Mouse (Mus musculus) left cerebral cortex, postnatal 4 days (tissue): ENCODE data around the gene Nin. TPM values are rescaled to one million over a fixed set of nuclear protein-coding genes. Genes with fewer than 3 reads are reported as not detected.

ENCODE experiments used
- DNase-seq: peaks from one replicate; pipeline ENCODE4 v3.0.0-alpha.2; 2022
- intact Hi-C: fragments of 180-260 bp; cut with DNase I; formaldehyde crosslinking; loops from one replicate; pipeline ENCODE4 v1.15.1; 2025
- total RNA-seq, 2 experiments: library from RNA; stranded (reverse); gene quantifications; 2 replicates each; pipeline ENCODE4 v1.2.3; 2021

Gene Nin
- total RNA-seq, 2 experiments from 2014 or later = 86.3 to 88.1 TPM

- intact Hi-C loops = no loop called here
- DNase-seq = no peak
Observed at GRCm38 (mm10) chr12:69963141-69963540, 150.4 kb downstream of the Nin start.

GRCm38 (mm10) chr12:69962468-69962867, 151.0 kb downstream of the Nin start:
- DNase-seq = peak; percentile 33
- intact Hi-C loops = no loop called here

Other genes starting within 250 kb of the Nin start
- gene Atl1, start 221.1 kb downstream of the Nin start, total RNA-seq = 100 to 1,000 TPM; 168 to 187 TPM
- 10 to 100 TPM; 48.6 to 57.3 TPM for gene Map4k5, start 220.5 kb downstream of the Nin start, total RNA-seq
- 10 to 100 TPM; 26.0 to 27.0 TPM for gene Sav1, start 126.7 kb downstream of the Nin start, total RNA-seq
- not detected for gene Abhd12b, start 40.4 kb upstream of the Nin start, total RNA-seq
- 1 to 10 TPM; 3.1 to 4.7 TPM for gene Pygl, start 117.8 kb upstream of the Nin start, total RNA-seq
- gene Trim9, start 233.9 kb upstream of the Nin start, total RNA-seq = 100 to 1,000 TPM; 210 to 227 TPM